Mouse (Mus musculus) ES-E14 (cell line): ENCODE data around the gene Tbxas1. TPM values are rescaled to one million over a fixed set of nuclear protein-coding genes. Genes with fewer than 3 reads are reported as not detected.

ENCODE experiments used
- DNase-seq: peaks from one replicate; pipeline ENCODE4 v3.0.0-alpha.2; 2013; ENCODE audit warnings: low read depth, low spot score
- H3K27ac ChIP-seq: 2 replicates; pipeline ENCODE4 v1.5.1; 2012; ENCODE audit warnings: low read depth, mild to moderate bottlenecking, low read length, moderate library complexity, mixed read lengths; ENCODE audit not compliant: poor library complexity, insufficient read depth, severe bottlenecking
- H3K36me3 ChIP-seq: 2 replicates; pipeline ENCODE4 v1.6.1; 2012; ENCODE audit warnings: mild to moderate bottlenecking, low read length, moderate library complexity, mixed read lengths; ENCODE audit not compliant: control insufficient read depth, poor library complexity, insufficient read depth, severe bottlenecking
- H3K4me1 ChIP-seq, 2 experiments: fragments of 150-350 bp in 1 of 2; sonication (generic) in 1 of 2; 2 replicates each; pipeline ENCODE4 v1.6.1; 2012; ENCODE audit warnings: low read length in 2 of 2, mild to moderate bottlenecking in 1 of 2, mixed read lengths in 1 of 2; ENCODE audit not compliant: control insufficient read depth in 2 of 2, insufficient read depth in 2 of 2, poor library complexity in 1 of 2
- H3K4me3 ChIP-seq, 2 experiments: fragments of 150-350 bp in 1 of 2; sonication (generic) in 1 of 2; 2 replicates each; pipeline ENCODE4 v1.5.1; 2012; ENCODE audit warnings: low read length in 2 of 2, low read depth in 1 of 2, mild to moderate bottlenecking in 1 of 2, mixed read lengths in 1 of 2; ENCODE audit not compliant: insufficient read depth in 1 of 2, poor library complexity in 1 of 2, severe bottlenecking in 1 of 2
- H3K9ac ChIP-seq: 2 replicates; pipeline ENCODE4 v1.6.1; 2012; ENCODE audit warnings: low read depth, mild to moderate bottlenecking, low read length, mixed read lengths; ENCODE audit not compliant: poor library complexity, insufficient read depth, severe bottlenecking
- H3K9me3 ChIP-seq: fragments of 150-350 bp; sonication (generic); 2 replicates; pipeline ENCODE4 v1.6.1; 2012; ENCODE audit warnings: low read depth, mild to moderate bottlenecking, low read length; ENCODE audit not compliant: control insufficient read depth, insufficient read depth
- CHD2 ChIP-seq: IDR thresholded peaks from 2 replicates; pipeline ENCODE4 v1.6.1; 2014; ENCODE audit warnings: mild to moderate bottlenecking, low read depth, low read length, inconsistent platforms
- HCFC1 ChIP-seq: IDR thresholded peaks from 2 replicates; pipeline ENCODE4 v1.6.1; 2012; ENCODE audit warnings: low read length, inconsistent platforms, borderline replicate concordance; ENCODE audit not compliant: insufficient read depth
- MAFK ChIP-seq: IDR thresholded peaks from 2 replicates; pipeline ENCODE4 v1.6.1; 2014; ENCODE audit warnings: mild to moderate bottlenecking, low read depth, low read length, inconsistent platforms; ENCODE audit not compliant: insufficient read depth
- ZC3H11A ChIP-seq: IDR thresholded peaks from 2 replicates; pipeline ENCODE4 v1.6.1; 2012; ENCODE audit warnings: low read depth, mild to moderate bottlenecking, inconsistent platforms, low read length, borderline replicate concordance
- ZNF384 ChIP-seq: IDR thresholded peaks from 2 replicates; pipeline ENCODE4 v1.6.1; 2012; ENCODE audit warnings: low read depth, low read length, inconsistent platforms
- in situ Hi-C, 2 experiments: fragments of 600-800 bp; cut with MboI; formaldehyde crosslinking; loops; one replicate each; pipeline ENCODE4 v1.15.1; 2025; ENCODE audit warnings: low sequenced_read_pairs in 2 of 2, inconsistent platforms in 1 of 2; ENCODE audit not compliant: unreplicated experiment in 2 of 2
- total RNA-seq: library from RNA; depleted of rRNA; stranded (reverse); fragments of 300-350 nt; gene quantifications from 2 replicates; pipeline ENCODE4 v1.2.3, GENCODE M21; 2012

The Tbxas1 gene
- total RNA-seq, 1 experiment = not detected

DNA sequence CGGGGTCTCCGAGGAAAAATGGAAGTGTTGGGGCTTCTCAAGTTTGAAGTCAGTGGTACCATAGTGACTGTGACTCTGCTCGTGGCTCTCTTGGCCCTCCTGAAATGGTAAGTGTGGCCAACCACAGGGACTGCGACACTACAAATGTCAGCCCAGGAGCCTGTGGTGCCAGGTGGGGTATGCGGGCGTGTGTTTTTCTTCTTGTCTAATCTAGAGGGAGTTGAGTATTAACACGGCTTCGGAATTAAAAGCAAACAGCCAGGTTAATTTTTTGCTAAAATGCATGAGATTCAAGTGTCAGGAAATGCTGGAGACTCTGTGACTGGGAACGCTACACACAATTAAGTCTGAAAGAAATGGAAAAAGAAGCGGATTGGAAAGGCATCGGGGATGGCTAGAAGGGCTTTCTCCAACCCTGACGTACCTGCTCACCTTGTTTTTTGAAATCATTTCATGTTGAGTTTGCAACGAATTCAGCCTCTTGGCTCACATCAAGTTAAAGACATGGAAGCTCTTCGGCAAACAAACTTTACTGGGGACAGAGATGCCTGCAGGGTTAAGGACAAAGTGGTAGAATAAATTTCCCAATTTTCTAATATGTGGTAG lies 44.0 kb downstream of the Tbxas1 start:
- no peak overlapping the region for H3K4me3 ChIP-seq
- no peak overlapping the region for H3K9ac ChIP-seq
- no peaks in the 10 kb centered on the region for H3K36me3 ChIP-seq
- H3K9me3 ChIP-seq = no peaks in the 10 kb centered on the region
- in situ Hi-C loops = no loop called here
- no peak for TF ChIP-seq MAFK
- no peak for TF ChIP-seq ZNF384
- no peak for TF ChIP-seq ZC3H11A
- no peak for TF ChIP-seq HCFC1
- TF ChIP-seq CHD2 = no peak
- DNase-seq = no peak
- H3K27ac ChIP-seq = no peak overlapping the region
- H3K4me1 ChIP-seq = peaks cover 9 to 12% of the 10 kb centered on the region in 2 experiments; a peak in 3 of 4 replicates

DNA sequence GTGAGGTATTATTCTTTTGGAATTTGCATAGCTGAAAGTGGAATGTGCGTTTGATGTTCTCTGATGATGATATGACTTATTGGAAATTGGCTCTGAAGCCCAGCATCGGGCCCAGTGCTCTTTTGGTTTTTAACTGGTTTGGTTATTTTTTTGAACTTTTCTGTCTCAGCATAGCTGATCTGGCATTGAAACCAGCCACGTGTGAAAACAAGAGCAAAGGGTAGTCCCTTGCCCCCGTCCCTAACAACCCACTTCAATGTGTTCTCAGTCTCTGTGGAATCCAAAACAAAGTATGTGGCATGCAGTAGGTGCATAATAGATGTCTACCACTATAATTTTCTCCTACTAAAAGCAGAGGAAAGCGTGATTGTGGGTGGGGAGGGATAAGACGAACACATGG lies 44.9 kb downstream of the Tbxas1 start:
- no peak overlapping the region for H3K27ac ChIP-seq
- H3K9me3 ChIP-seq = no peaks in the 10 kb centered on the region
- TF ChIP-seq MAFK = no peak
- no peak for TF ChIP-seq CHD2
- no peak for TF ChIP-seq HCFC1
- TF ChIP-seq ZNF384 = no peak
- TF ChIP-seq ZC3H11A = no peak
- in situ Hi-C loops = no loop called here
- no peak overlapping the region for H3K9ac ChIP-seq
- H3K4me3 ChIP-seq = no peak overlapping the region
- peaks cover 5 to 7% of the 10 kb centered on the region in 2 experiments; a peak in 2 of 4 replicates for H3K4me1 ChIP-seq
- H3K36me3 ChIP-seq = no peaks in the 10 kb centered on the region
- no peak for DNase-seq

DNA sequence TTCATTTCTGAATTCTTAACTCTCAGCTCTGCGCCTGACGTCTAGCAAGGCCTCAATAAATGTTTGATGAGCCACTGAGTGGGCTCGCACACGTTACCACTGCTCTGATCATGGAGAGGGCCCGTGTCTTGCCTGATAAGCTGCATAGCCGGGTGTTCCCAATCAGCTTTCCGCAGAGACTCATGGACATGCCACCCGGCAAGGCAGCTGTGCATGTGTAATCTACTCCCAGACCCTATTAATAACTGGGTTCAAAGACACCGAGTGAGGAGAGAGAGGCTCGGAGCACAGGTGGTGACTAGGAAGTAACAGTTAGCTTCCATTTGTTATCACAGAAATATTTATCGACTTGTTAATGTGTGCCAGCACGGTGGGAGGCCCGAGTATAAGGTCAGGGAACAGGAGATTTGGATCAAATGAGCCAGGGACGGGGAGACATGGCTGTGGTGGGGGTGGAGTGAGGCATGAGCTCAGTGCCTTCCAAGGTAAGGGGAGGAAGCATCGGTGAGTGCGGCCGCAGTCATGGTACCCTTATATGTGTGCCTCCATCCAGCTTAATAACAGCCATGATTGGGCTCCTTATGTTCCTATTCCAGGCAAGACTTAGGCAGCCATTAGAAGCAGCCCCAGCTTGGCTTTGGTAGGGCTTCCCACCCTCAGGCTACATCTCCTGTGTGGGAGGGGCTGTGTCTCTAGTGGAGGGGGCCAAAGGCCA lies 46.0 kb downstream of the Tbxas1 start:
- TF ChIP-seq HCFC1 (no peak), ZNF384 (no peak), MAFK (no peak), ZC3H11A (no peak), CHD2 (no peak)
- Histone ChIP-seq H3K4me3 (no peak overlapping the region), H3K4me1 (0 out of 4 replicates have a peak, but pooled peaks cover 0 to under 1% of the 10 kb centered on the region in 2 experiments), H3K9me3 (no peaks in the 10 kb centered on the region), H3K36me3 (no peaks in the 10 kb centered on the region), H3K27ac (no peak overlapping the region), H3K9ac (no peak overlapping the region)
- DNase-seq = no peak
- in situ Hi-C loops = no loop called here

DNA sequence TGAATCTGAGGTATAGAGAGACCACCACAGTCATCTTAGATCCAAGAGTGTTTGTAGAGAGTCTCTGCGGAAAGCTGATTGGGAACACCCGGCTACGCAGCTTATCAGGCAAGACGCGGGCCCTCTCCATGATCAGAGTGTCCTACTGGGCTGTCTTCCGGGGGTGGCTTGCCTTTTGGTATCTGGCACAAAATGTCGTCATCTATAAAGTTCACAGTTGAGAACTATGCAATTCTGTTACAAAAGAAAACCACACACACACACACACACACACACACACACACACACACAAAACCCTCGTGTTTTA lies 46.6 kb downstream of the Tbxas1 start:
- Histone ChIP-seq H3K9ac (no peak overlapping the region), H3K4me1 (peaks cover 0 to 3% of the 10 kb centered on the region in 2 experiments; a peak in 1 of 4 replicates), H3K9me3 (no peaks in the 10 kb centered on the region), H3K36me3 (no peaks in the 10 kb centered on the region), H3K4me3 (no peak overlapping the region), H3K27ac (no peak overlapping the region)
- in situ Hi-C loops = no loop called here
- DNase-seq = no peak
- no peak for TF ChIP-seq CHD2
- no peak for TF ChIP-seq MAFK
- no peak for TF ChIP-seq ZNF384
- no peak for TF ChIP-seq ZC3H11A
- no peak for TF ChIP-seq HCFC1

DNA sequence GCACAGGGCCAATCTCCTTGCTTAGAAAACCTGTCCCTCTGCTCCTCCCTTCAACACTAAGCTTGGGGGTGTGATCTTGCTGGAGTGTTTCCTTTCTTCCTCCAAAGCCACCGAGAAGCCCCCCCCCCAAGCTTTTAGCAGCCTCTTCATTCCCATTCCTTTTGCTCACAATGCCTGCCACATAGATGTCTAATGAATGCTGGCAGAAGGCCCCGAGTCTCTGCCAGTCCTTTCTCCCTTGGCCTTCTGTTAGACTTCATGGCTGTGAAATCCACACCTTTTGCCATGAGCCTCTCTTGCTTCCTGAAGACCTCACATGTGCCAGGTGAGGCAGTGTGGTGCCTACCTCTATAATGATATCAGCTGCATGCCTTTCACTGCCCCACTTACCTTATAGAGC lies 47.3 kb downstream of the Tbxas1 start:
- no peak for DNase-seq
- Histone ChIP-seq H3K27ac (no peak overlapping the region), H3K9ac (no peak overlapping the region), H3K4me1 (peaks cover 0 to 3% of the 10 kb centered on the region in 2 experiments; a peak in 1 of 4 replicates), H3K4me3 (no peak overlapping the region), H3K36me3 (no peaks in the 10 kb centered on the region), H3K9me3 (no peaks in the 10 kb centered on the region)
- TF ChIP-seq ZC3H11A (no peak), HCFC1 (no peak), MAFK (no peak), CHD2 (no peak), ZNF384 (no peak)
- in situ Hi-C loops = no loop called here
